Mouse (Mus musculus): Measurements from ENCODE around the gene Tmem178b.

Tmem178b gene

DNA sequence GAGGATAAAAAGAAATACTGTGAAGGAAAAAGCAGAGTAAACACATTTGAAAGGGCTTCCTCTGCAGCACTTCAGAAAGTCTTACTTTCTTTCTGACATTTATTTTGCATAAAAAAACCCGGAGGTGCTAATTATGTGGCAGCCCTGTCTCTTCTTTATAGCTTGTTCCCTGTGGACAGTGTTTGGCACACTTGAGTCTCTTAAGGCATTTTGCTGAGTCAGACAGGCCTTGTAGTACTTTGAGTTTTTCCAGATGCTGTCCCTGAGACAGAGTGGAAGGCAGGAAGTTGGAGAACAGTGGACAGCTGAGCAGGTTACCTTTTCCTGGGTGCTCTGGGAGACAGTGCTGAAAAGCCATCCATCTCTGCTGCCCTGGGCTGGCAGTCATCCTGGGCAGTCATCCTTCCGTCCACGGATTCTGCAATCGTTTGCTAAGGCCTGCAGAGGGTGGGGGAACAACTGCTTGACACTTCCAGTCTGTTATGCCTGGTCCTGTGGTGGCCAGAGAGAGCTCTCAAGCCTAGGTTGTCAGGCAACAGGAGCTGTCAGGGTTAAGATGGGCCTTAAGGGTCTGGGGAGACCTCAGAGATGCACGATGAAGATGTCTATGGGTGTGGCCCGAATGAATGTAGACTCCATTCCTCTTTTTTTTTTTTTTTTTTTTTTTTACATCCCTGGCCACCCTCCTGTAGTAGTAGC lies 46.1 kb downstream of the Tmem178b start:
- no peak for DNase-seq (ENCODE audit: low spot score)

DNA sequence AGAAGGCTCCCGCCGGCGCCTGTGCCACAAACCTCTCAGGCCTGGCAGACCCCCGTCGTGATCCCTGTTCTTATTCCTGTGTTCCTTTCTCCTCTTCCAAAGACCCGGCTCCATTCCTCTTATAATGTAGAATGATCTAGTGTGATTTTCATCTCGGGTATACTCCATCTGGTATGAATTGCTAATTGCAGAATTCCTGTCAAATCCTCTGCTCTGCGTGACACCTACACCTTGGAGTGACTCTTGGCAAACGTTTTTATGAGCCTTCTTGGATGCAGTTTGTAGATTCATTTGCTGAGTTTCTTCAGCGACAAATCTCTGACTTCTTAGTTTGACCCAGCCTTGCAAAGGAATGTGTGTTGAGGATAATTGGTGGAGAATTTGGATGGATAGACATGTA lies 53.4 kb downstream of the Tmem178b start:
- no peak for DNase-seq (ENCODE audit: low spot score)

DNA sequence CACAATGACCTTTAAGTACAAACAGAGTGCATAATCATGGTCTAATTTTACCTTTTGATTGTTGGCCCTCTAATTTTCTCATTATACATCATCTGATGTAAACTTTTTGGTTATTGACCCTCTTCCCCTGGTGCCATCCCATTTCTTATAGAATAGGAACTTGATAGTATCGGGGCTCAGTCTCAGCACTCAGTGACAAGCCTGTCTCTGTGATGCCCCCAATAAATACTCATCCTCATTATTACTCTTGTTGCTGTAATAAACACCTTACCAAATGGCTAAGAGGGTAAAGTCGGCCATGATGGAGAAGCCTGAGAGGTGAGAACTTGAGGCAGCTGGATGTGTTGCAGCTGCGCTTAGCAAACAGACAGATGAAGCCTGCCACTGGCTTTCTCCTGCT lies 63.5 kb downstream of the Tmem178b start:
- no peak for DNase-seq (ENCODE audit: low spot score)

DNA sequence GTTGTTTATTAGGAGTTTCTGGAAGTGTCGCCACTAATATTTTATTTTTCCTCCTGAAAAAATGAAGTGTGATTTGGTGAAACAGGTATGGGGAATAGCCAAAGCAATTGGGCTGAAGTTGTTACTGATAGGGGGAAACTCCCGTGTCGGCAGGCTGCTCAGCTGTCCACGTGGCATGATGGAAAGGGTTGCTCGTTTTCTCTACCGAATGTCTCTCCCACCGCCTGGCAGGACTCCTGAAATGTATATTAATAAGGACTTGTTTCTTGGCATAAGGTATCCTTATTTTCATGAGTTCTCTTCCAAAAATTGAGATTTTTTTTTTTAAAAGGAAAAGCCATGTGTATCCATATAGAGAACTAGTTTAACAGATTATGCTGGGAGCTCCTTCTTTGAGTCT lies 67.8 kb downstream of the Tmem178b start:
- DNase-seq (ENCODE audit: low spot score): no peak

DNA sequence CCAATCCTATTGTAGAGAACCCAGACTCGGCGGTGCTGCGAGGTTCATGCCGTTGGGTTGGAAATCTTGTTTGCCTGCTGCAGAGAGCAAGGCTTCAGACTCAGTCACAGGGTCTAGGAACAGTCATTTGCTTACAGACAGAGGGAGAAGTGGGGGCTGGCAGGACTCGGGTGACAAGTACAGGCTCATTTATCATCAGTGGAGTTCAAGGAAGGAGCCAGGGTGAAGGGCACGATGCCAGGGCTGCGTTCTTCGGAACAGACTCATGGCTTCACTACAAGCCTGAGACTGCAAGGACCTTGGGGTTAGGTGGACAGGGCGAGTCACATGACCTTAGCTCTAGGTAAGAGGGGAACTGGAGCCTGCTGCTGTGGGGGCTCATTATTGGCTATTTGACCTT lies 71.8 kb downstream of the Tmem178b start:
- DNase-seq (ENCODE audit: low spot score): no peak

DNA sequence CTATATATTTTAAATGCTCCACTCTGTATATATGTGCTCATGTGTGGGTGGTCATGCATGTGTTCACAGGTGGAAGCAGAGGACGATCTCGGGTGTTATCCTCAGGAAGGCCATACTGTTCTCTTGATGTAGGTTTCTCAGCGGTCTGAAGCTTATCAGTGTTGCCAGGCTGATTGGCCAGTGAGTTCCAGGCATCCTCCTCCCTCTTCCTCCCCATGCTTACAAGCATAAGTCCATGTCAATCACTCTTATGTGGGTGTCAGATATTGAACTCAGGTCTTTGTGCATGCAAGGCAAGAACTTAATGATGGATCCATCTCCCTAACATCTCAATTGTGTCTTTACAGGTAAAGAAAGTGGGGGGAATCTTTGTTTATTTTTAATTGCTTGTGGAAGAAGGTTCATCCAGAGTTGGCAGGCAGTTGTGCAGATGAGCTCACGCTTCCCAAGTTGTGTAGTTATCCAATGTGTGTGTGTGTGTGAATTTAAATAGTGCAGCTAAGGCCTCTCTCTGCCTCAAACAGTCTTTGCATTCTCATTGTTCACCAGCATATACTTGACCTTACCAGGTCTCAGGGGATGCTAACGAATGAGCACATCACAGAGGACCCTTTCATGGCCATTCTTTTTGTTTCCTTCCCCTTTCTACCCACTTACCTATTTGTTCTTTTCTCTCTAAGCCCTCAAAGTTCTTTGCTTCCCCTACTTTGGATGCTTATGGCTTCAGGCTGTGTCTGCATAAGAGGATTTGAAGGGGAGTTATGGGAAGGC lies 72.8 kb downstream of the Tmem178b start:
- DNase-seq (ENCODE audit: low spot score): no peak

DNA sequence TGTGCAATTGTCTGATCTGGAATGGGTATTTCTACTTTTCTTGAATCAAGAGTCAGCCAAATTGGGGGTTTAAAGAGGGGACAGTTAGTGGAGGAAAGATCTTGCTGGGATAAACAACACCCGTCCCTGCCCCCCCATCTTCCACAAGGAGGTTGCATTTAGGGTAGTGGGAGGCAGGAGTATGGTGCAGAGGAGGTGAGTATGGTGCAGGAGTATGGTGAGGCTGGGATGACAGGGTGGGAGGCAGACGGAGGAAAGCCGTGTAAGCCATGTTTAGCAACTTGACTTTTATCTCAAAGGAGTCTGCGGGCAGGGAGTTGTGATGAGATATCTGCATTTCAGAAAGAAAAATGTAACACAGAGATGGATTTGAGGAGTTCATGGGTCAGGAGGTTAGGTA lies 73.5 kb downstream of the Tmem178b start:
- DNase-seq (ENCODE audit: low spot score): no peak

DNA sequence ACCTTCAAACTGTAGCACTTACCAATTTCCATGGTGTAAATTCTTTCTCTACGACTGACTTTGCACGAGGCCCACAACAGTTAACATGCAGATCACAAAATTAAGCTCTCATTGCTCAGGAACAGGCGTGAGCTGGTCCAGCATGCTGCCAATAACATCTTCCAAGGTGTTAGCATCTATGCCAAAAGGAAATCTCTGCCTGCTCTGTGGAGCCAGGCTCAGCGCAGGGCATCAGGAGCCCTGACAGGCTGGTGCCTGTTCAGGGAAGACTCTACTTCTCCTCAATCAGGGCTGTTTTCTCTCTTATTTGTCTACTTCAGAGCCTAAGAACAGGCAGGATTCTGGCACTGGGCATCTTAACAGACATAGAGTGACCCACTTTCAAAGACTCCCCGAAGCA lies 80.9 kb downstream of the Tmem178b start:
- no peak for DNase-seq (ENCODE audit: low spot score)

DNA sequence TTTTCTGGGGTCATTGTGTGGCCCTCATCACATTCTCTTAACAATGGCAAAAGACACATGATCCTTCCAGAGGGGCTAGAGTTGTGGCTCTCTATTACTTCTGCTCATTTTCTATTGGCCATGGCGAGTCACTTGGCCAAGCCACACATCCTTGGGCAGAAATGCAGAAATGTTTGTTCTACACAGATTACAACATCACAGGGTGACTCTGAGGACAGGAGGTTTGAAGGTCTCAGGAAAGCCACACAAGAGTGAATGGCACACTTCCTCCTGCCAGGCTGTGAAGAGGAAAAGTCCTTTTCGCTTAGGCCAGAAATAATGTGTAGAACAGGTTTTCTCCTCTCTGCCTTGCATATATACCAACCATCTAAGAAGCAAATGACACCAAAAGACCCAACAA lies 82.1 kb downstream of the Tmem178b start:
- DNase-seq (ENCODE audit: low spot score): no peak

DNA sequence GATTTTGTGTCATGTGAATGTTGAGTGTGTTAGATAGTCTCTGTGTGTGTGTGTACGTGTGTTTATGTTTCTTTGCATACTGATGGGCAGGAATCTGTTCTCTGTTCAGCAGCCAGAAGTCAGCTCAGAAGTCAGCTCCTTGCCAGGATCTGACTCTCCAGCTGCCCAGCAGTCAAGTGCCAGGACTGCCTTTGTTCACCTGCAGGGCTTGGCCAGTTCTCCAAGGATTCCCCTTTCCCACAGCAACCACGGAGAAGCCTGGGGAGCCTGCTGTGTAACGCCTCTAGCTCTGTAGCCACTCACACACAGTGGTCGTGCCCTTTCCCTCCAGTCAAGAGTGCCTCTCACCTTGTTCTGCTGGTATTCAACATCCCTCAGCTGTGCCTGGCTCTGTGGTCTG lies 91.5 kb downstream of the Tmem178b start:
- DNase-seq (ENCODE audit: low spot score): no peak

DNA sequence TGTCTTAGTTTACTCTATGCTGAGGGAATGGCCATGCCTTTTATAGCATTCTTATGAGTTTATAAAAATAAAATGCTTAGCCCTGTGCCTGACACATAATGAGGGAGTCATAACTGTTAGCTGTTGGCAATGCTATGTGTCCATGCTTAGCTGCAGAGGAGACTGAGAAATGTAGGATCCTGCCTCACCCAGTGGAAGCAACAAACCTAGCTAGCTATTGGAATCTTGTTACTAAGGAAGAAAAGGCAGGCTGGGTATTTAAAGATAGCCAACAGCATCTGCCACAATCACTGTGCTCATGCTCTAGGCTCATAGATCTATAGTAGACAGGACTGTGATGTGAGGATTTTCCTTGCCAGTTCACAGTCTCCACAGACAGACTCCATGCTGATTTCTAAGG lies 97.2 kb downstream of the Tmem178b start:
- no peak for DNase-seq (ENCODE audit: low spot score)

DNA sequence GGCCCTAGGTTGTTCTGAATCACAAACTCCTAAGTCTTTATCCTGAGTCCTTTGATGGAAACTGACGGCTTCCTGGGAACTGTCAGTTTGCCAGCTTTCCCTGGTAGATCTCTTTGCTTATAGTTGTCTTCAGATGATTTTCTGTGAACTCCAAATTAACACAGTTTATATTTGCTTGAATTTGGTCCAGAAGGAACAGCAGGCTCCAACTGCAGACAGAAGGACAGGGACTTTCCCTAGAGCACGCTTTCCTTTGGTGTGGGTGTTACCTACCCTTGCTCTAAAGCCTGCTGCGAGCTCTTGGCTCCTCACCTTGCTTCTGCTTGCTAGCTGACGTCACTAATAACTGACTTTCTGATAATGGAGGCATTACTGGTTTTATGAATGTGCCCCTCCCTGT lies 105.9 kb downstream of the Tmem178b start:
- no peak for DNase-seq (ENCODE audit: low spot score)

DNA sequence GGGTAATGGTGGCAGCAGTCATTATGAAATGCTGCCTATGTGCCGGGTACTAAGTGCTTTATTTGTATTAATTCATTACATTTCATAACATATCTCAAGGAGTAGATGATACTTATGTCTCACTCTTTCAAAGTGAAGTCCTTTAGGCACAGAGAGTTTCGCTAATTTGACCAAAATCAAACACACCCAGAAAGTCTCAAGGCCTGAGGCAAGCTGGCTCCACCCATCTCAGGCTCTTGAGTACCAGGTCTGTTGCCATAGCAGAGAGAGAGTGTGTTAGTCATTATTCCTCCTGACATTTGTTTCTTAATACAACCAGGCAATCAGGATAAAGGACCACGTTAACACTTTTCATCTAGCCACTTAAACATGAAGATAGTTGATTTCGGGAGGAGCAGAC lies 117.7 kb downstream of the Tmem178b start:
- peak; percentile 4 for DNase-seq (ENCODE audit: low spot score)

DNA sequence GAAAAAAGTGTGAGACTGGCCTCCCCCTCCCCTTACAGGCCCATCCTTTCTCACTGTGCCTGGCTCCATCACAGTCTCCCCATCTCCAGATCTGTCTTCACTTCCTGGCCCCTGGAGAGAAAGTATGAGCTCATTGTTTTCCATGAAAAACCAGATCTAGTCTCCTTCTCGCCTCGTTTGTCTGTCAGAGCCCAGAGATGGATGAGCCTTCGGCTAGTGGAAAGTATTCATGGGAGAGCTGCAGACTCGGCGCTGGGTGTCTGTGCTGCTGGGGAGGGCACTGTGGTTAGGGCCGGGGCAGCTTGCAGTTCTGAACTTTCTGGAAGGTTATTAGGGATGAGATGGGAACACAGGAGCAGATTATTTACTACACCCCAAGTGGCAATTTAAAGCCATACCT lies 118.9 kb downstream of the Tmem178b start:
- DNase-seq (ENCODE audit: low spot score): no peak

DNA sequence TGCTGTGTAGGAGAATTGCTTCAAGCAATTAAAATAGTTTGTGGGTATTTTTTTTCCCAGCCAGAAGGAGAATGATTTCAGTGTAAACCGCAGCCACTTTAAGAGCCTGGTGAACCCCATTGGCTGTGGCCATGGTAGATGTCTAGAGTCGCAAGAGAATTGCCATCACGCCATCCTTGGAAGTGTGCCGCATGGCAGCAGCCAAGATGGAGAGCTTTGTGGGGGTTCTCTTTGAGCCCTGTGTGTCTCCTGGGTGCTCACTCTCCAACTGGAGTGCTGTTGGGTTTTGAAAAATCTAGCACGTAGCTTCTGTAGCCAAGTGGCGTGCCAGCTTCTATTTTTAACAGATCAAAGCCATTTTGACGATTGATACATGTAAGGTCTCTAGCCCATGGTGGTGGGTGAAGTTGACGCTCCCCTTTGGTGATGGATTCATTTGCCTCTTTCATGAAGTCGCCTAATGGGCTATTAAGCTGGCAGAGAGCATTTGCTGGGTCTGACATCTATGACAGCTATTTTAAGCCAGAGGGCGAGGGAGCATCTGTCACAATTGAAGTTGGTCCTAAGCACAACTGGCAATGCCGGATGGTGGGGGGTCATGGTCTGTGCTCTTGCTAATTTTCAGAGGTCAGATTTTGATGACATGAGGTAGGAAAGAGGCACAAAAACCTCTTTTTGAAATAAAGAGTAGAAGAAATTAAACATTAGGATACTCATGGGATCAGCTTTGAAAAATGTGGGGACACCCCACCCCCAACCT lies 133.1 kb downstream of the Tmem178b start:
- no peak for DNase-seq (ENCODE audit: low spot score)

DNA sequence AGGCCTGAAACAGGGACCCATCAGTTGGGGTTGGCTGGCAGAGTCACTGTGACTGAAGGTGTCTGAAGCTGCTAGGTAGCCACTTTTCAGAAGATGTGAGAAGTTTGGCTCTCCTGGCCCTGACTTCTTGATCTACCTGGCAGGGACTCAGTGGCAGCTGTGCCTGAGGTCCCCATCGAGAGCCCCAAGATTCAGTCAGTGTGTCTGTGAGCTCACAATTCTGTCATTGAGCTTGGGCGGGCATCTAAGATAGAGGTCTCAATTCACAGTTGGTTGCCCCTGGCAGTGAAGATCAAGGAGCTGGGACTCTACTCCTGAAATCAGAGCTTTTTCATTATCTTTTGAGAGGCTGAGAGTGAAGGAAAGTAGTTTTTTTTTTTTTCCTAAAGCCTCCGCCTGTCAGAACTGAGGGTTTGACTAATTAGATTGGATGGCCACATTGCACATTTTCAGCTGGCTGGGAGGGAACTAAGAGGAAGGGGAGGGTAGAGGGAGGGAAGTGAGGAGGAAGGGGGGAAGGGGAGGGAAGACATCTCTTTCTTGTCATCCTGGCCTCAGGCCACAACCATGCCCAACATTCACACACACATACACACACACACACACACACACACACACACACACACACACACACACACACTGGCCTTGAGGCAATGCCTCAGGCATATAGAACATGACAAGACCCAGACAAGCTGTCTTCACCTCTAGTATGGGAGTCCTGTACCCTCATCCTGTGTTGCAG lies 135.3 kb downstream of the Tmem178b start:
- no peak for DNase-seq (ENCODE audit: low spot score)

DNA sequence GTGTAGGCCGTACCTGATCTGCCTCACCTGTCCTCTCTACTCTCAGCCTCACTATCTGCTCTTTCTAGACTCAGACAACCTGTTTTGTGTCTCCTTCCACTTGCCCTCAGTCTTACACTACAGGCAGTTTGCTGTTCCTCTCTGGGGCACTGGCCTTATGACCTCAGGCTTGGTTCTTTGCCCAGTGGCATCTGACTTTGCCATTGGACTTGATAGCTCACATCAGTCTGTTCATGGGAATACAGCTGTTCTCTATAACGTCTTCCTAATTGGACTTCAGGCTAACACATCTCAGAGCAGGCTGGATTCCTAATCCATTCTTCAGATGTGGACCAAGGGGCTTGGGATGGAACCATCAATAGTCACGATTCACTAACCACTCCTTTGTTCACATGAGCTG lies 136.6 kb downstream of the Tmem178b start:
- DNase-seq (ENCODE audit: low spot score): no peak

DNA sequence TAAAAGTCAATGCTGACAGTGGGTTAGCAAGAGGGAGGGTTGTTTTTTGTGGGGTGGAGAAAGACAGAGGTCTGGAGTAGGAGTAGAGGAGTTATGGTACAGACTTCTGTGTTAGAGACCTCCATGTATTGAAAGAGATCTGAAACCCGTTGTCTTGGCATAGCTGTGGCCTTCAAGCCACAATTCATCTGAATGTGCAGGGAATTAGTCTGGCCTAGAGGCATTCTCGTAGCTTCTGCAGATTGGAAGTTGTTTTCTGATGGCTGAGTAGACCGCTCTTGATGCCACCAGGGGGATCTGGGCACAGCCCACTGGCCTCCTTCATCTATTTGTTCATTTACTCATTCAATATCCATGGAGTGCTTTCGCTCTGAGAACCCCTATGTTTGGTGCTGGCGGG lies 138.0 kb downstream of the Tmem178b start:
- no peak for DNase-seq (ENCODE audit: low spot score)

DNA sequence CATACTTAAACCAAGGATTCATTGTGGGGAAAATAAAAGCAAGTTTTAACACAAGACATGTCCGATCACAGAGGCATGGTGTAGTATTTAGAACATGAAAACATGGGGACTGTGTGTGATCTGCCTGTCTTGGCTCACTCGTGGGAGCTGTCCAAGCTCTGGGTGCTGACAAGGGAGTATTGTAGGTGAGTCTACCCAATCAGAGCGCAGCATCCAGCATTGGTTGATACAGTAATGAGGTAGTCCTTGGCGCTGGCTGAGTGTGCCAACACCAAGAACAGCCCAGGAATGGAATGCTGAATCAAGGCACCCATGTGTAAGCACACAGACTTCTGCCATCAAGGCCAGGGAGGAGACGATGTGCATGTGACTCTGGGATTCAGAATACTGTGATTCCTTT lies 138.5 kb downstream of the Tmem178b start:
- DNase-seq (ENCODE audit: low spot score): no peak

DNA sequence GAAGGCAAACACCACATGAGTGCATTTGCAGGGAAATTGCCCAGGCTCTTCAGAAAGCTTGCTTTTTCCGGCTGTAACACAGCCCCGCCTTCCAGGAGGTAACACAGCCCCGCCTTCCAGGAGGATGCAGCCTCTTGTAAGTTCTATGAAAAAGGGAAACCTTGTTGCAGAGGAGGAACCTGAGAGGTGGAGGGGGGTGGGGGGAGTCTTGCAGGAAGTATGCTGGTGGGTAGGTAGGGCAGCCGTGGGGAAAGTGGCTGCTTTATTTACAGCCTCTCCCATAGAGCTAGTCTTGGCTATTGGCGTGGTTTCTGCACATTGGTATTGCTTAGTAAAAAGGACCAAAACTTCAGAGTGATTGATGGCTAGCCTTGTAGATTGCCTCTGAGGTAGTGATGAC lies 140.3 kb downstream of the Tmem178b start:
- DNase-seq (ENCODE audit: low spot score): no peak

DNA sequence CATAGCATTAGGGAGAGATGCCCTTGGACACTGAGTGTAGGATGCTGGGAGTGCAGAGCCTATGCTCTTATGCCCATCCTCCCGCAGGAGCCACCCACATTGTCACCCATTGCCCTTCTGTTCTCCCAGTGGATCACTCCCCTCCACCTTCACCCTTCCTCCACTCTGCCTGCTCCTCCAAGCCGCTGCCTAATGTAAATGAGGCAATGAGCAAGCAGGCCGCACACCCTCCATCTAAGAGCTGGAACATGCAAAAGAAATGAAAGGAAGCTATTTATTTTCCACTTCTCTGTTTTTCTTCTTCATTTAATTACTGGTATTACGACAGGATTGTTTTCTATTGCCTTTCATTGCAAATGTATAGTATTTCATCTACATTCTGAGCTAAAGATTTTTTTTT lies 142.1 kb downstream of the Tmem178b start:
- no peak for DNase-seq (ENCODE audit: low spot score)

DNA sequence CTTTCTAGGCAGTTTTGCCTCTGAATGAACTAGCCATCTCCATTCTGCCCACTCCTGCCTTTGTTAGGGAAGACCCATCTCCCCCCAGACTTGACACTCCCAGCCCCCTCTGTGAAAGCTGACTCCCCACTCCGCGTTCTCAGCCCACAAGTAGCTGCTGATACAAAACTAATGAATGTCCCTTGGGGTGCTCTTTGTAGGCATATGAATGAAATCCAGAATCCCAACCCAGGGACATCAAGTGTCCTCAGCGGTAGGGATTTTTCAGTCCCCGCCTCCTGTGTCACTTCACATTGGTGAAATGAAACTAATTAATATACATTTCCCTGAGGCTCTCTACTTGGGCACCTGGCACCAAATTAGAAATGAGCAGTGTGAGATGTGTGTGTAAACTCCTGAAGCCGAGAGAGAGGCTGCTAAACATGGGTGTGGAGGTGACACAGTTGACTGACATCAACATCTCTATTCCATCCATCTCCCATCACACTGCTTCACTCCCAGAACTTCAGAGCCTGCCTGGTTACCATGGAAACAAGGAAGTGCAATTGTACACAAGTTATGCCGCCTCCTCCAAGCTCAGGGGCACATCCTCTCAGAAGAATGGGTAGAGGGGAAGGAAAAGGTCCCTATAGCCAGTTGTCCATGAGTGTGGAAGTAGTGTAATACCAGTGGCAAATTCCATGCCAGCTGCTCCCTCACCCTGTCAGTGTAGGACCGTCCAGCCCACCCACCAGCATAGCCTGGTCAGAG lies 142.8 kb downstream of the Tmem178b start:
- no peak for DNase-seq (ENCODE audit: low spot score)
